Mouse (Mus musculus) 3T3-L1 (cell line): ENCODE results near the gene Atp1a1.

Source experiments
- DNase-seq: peaks from one replicate; pipeline ENCODE4 v3.0.0-alpha.2; 2015; ENCODE audit warnings: low read depth, low spot score

The Atp1a1 gene

GRCm38 (mm10) chr3:101604550-101605223, at the start of gene Atp1a1:
Gene Atp1a1 (minus strand): TSS chr3:101604684.
- DNase-seq: peak; percentile 96

GRCm38 (mm10) chr3:101653446-101653845, 49.0 kb upstream of the Atp1a1 start:
- no peak for DNase-seq

- no peak for DNase-seq
These were observed 48.5 kb upstream of the Atp1a1 start for GRCm38 (mm10) chr3:101652967-101653366.

- DNase-seq: no peak
These were observed 45.8 kb upstream of the Atp1a1 start for GRCm38 (mm10) chr3:101650328-101650727.

GRCm38 (mm10) chr3:101649271-101649670, 44.8 kb upstream of the Atp1a1 start:
- peak; percentile 65 for DNase-seq

GRCm38 (mm10) chr3:101648096-101648793, 43.8 kb upstream of the Atp1a1 start:
- peak; percentile 40 for DNase-seq

- no peak for DNase-seq
These were observed 42.3 kb upstream of the Atp1a1 start for GRCm38 (mm10) chr3:101646806-101647205.

GRCm38 (mm10) chr3:101645569-101646106, 41.2 kb upstream of the Atp1a1 start:
- no peak for DNase-seq

- DNase-seq: peak; percentile 27
These were observed 39.7 kb upstream of the Atp1a1 start for GRCm38 (mm10) chr3:101644062-101644802.

GRCm38 (mm10) chr3:101643264-101643663, 38.8 kb upstream of the Atp1a1 start:
- DNase-seq: no peak

- no peak for DNase-seq
These were observed 33.7 kb upstream of the Atp1a1 start for GRCm38 (mm10) chr3:101638223-101638622.

- DNase-seq: no peak
These were observed 32.0 kb upstream of the Atp1a1 start for GRCm38 (mm10) chr3:101636510-101636909.

- DNase-seq: no peak
These were observed 31.6 kb upstream of the Atp1a1 start for GRCm38 (mm10) chr3:101636086-101636485.

GRCm38 (mm10) chr3:101634141-101634900, 29.8 kb upstream of the Atp1a1 start:
- no peak for DNase-seq

- DNase-seq: peak; percentile 83
These were observed 23.8 kb upstream of the Atp1a1 start for GRCm38 (mm10) chr3:101628255-101628654.

- no peak for DNase-seq
These were observed 19.8 kb upstream of the Atp1a1 start for GRCm38 (mm10) chr3:101624287-101624686.

- no peak for DNase-seq
These were observed 14.5 kb upstream of the Atp1a1 start for GRCm38 (mm10) chr3:101619017-101619416.

GRCm38 (mm10) chr3:101618505-101618904, 14.0 kb upstream of the Atp1a1 start:
- DNase-seq: no peak

- DNase-seq: peak; percentile 58
These were observed 13.0 kb upstream of the Atp1a1 start for GRCm38 (mm10) chr3:101617451-101617850.

GRCm38 (mm10) chr3:101617007-101617406, 12.5 kb upstream of the Atp1a1 start:
- peak; percentile 27 for DNase-seq

GRCm38 (mm10) chr3:101615856-101616255, 11.4 kb upstream of the Atp1a1 start:
- no peak for DNase-seq
